Mouse (Mus musculus) left cerebral cortex, adult 9 months (tissue): ENCODE data around the gene Shc3.

Source experiments
- DNase-seq, 2 experiments: peaks; one replicate each; pipeline ENCODE4 v3.0.0; 2022; ENCODE audit warnings: low spot score in 2 of 2

The Shc3 gene

GRCm38 (mm10) chr13:51480341-51481011 lies 88.7 kb downstream of the Shc3 start:
- DNase-seq: no peak

- no peak for DNase-seq
Observed at GRCm38 (mm10) chr13:51479826-51480225, 89.4 kb downstream of the Shc3 start.

GRCm38 (mm10) chr13:51476991-51477390 lies 92.2 kb downstream of the Shc3 start:
- no peak for DNase-seq

GRCm38 (mm10) chr13:51468697-51469250 lies 100.4 kb downstream of the Shc3 start:
- DNase-seq: no peak

GRCm38 (mm10) chr13:51466117-51466841 lies 102.9 kb downstream of the Shc3 start:
- DNase-seq: no peak

- DNase-seq: no peak
Observed at GRCm38 (mm10) chr13:51464294-51464693, 104.9 kb downstream of the Shc3 start.

- no peak for DNase-seq
Observed at GRCm38 (mm10) chr13:51456190-51456878, 112.9 kb downstream of the Shc3 start.

GRCm38 (mm10) chr13:51446550-51446949 lies 122.7 kb downstream of the Shc3 start:
- DNase-seq: no peak

- DNase-seq: no peak
Observed at GRCm38 (mm10) chr13:51442922-51443321, 126.3 kb downstream of the Shc3 start.

- DNase-seq: no peak
Observed at GRCm38 (mm10) chr13:51437105-51438085, 131.8 kb downstream of the Shc3 start.

GRCm38 (mm10) chr13:51435146-51435545 lies 134.1 kb downstream of the Shc3 start:
- DNase-seq: no peak

GRCm38 (mm10) chr13:51434460-51434859 lies 134.8 kb downstream of the Shc3 start:
- peak in 1 of 2 experiments; percentile 52 for DNase-seq

- no peak for DNase-seq
Observed at GRCm38 (mm10) chr13:51433371-51433770, 135.8 kb downstream of the Shc3 start.

GRCm38 (mm10) chr13:51425662-51426443 lies 143.4 kb downstream of the Shc3 start:
- no peak for DNase-seq

- peak in 1 of 2 experiments; percentile 57 for DNase-seq
Observed at GRCm38 (mm10) chr13:51424647-51425046, 144.6 kb downstream of the Shc3 start.

GRCm38 (mm10) chr13:51423647-51424046 lies 145.6 kb downstream of the Shc3 start:
- no peak for DNase-seq

- peak in 1 of 2 experiments; percentile 52 for DNase-seq
Observed at GRCm38 (mm10) chr13:51420861-51421260, 148.4 kb downstream of the Shc3 start.

- DNase-seq: no peak
Observed at GRCm38 (mm10) chr13:51419501-51419900, 149.7 kb downstream of the Shc3 start.

GRCm38 (mm10) chr13:51418942-51419451 lies 150.2 kb downstream of the Shc3 start:
- no peak for DNase-seq
